Mouse (Mus musculus) left cerebral cortex, postnatal 10 days (tissue): Measurements from ENCODE around the gene Ugt1a6b. TPM values are rescaled to one million over a fixed set of nuclear protein-coding genes. Genes with fewer than 3 reads are reported as not detected.
A peak's percentile ranks its signal among the peaks of the same experiment; 100 is the strongest.
"Not testable (repeated sequence)": the region's sequence is repeated elsewhere in the genome, so short reads cannot be mapped to it uniquely, and the experiment has no call there.

Source experiments
- DNase-seq, 2 experiments: peaks; one replicate each; pipeline ENCODE4 v3.0.0; 2021 to 2022; ENCODE audit warnings: low spot score in 2 of 2, mixed read lengths in 1 of 2; ENCODE audit errors: extremely low spot score in 1 of 2
- intact Hi-C: fragments of 180-260 bp; cut with DNase I; formaldehyde crosslinking; loops from one replicate; pipeline ENCODE4 v1.15.1; 2025
- total RNA-seq, 2 experiments: library from RNA; stranded (reverse); gene quantifications; 2 replicates each; pipeline ENCODE4 v1.2.3; 2021

Gene Ugt1a6b
- total RNA-seq, 2 experiments from 2014 or later, result 0.24 TPM; not detected in 1

- DNase-seq, result no peak
- intact Hi-C loops, result no loop called here
Measured at GRCm38 (mm10) chr1:88165711-88166110, 62.7 kb downstream of the Ugt1a6b start, which contains the start of gene Ugt1a5. Ugt1a5 (plus strand) TSS chr1:88166012.

- intact Hi-C loops, DNase-seq: not testable (repeated sequence)
Measured at GRCm38 (mm10) chr1:88172190-88172589, 69.1 kb downstream of the Ugt1a6b start.

- intact Hi-C loops, result no loop called here
- DNase-seq, result no peak
Measured at GRCm38 (mm10) chr1:88179657-88180056, 76.6 kb downstream of the Ugt1a6b start.

GRCm38 (mm10) chr1:88186325-88186935, 83.4 kb downstream of the Ugt1a6b start:
- DNase-seq, result no peak
- intact Hi-C loops, result no loop called here

- intact Hi-C loops, result no loop called here
- no peak for DNase-seq
Measured at GRCm38 (mm10) chr1:88192136-88192535, 89.1 kb downstream of the Ugt1a6b start.

GRCm38 (mm10) chr1:88195687-88196086, 92.6 kb downstream of the Ugt1a6b start:
- intact Hi-C loops, result no loop called here
- no peak for DNase-seq

GRCm38 (mm10) chr1:88197443-88197842, 94.4 kb downstream of the Ugt1a6b start:
- no peak for DNase-seq
- intact Hi-C loops, result no loop called here

- intact Hi-C loops, result no loop called here
- no peak for DNase-seq
Measured at GRCm38 (mm10) chr1:88199996-88200395, 96.9 kb downstream of the Ugt1a6b start.

GRCm38 (mm10) chr1:88200456-88200855, 97.4 kb downstream of the Ugt1a6b start, which contains the start of gene Ugt1a2:
Ugt1a2 (plus strand) TSS chr1:88200601.
- intact Hi-C loops, result no loop called here
- DNase-seq, result no peak

- peak; percentile 85 to 88 for DNase-seq
- intact Hi-C loops, result no loop called here
Measured at GRCm38 (mm10) chr1:88205294-88205922, 102.4 kb downstream of the Ugt1a6b start, which contains the start of gene Dnajb3. Dnajb3 (minus strand) TSS chr1:88205782.

GRCm38 (mm10) chr1:88206843-88207479, 103.9 kb downstream of the Ugt1a6b start:
- DNase-seq, result no peak
- intact Hi-C loops, result no loop called here

- no peak for DNase-seq
- intact Hi-C loops, result no loop called here
Measured at GRCm38 (mm10) chr1:88211812-88212211, 108.8 kb downstream of the Ugt1a6b start, which contains the start of gene Ugt1a1. Ugt1a1 (plus strand) TSS chr1:88211959.

GRCm38 (mm10) chr1:88212341-88213045, 109.4 kb downstream of the Ugt1a6b start:
- DNase-seq, result peak in 1 of 2 experiments; percentile 62
- intact Hi-C loops, result no loop called here

GRCm38 (mm10) chr1:88213061-88213460, 110.0 kb downstream of the Ugt1a6b start:
- no peak for DNase-seq
- intact Hi-C loops, result no loop called here

GRCm38 (mm10) chr1:88213766-88214461, 110.9 kb downstream of the Ugt1a6b start:
- intact Hi-C loops, result no loop called here

GRCm38 (mm10) chr1:88214462-88214952, 111.5 kb downstream of the Ugt1a6b start:
- DNase-seq, result no peak
- intact Hi-C loops, result no loop called here

More at GRCm38 (mm10) chr1:88213766-88214461, 110.9 kb downstream of the Ugt1a6b start:
- DNase-seq, result peak in 1 of 2 experiments; percentile 46

- DNase-seq, result no peak
- intact Hi-C loops, result no loop called here
Measured at GRCm38 (mm10) chr1:88215466-88216380, 112.7 kb downstream of the Ugt1a6b start.
